Mouse (Mus musculus) MEL (cell line): ENCODE measurements around the gene Polr1d.

Experiments used
- CTCF ChIP-seq, 3 experiments: IDR thresholded peaks in 2 of 3; conservative IDR thresholded peaks in 1 of 3; 2 replicates each; pipeline ENCODE4 v1.5.1; 2011 to 2012; ENCODE audit warnings: low read length in 3 of 3, low read depth in 2 of 3, mild to moderate bottlenecking in 2 of 3, improper control_type of control experiment in 1 of 3, inconsistent platforms in 1 of 3, mixed read lengths in 1 of 3, moderate library complexity in 1 of 3; ENCODE audit not compliant: control insufficient read depth in 1 of 3, insufficient read depth in 1 of 3, poor library complexity in 1 of 3, severe bottlenecking in 1 of 3
- TAL1 ChIP-seq: IDR thresholded peaks from 2 replicates; pipeline ENCODE4 v1.6.1; 2012; ENCODE audit warnings: mild to moderate bottlenecking, inconsistent platforms, low read length, moderate library complexity, mixed read lengths
- TBP ChIP-seq: IDR thresholded peaks from 2 replicates; pipeline ENCODE4 v1.8.0; 2011; ENCODE audit warnings: low read depth, low read length, improper control_type of control experiment

- no peak for TF ChIP-seq CTCF (IDR thresholded peaks at IDR 0.05 in 2 of 3, conservative IDR thresholded peaks at IDR 0.05 in 1 of 3; ENCODE audit: control insufficient read depth in 1 of 3, insufficient read depth in 1 of 3, low read depth in 2 of 3, low read length in 3 of 3, poor library complexity in 1 of 3, severe bottlenecking in 1 of 3)
- TF ChIP-seq TBP: no peak
- TF ChIP-seq TAL1: no peak
These were observed 40.2 kb downstream of the Polr1d start for GRCm38 (mm10) chr5:147117027-147117426.
